8 mouse cellular contexts compared by ENCODE assay signal in the genomic region with DNA sequence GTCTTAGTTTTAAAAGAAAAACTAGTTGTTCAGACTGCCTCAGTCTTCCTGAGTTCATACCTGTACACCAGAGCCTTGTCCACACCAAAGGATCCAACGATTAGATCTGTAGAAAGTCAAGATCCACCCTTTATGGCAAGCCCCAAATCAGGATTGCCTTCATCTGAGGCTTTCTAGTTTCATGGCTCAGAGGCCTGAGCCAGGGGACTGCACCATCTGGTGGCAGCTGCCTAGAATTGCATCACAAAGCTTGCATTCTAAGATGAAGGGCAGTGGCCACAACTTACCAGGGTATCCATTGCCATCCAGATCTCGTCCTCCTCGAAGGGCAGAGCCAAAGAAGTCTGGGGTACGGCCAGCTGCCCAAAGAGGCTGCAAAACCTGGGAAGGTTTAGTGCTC. TPM values are rescaled to one million over a fixed set of nuclear protein-coding genes. Genes with fewer than 3 reads are reported as not detected.
DNase-seq lines count a peak whose midpoint lies in the region; ATAC-seq lines count a peak whose summit lies in the region.

No protein-coding gene starts in this region.

- intact Hi-C loops in gastrocnemius, postnatal 36 days (cut with DNase I), result no loop called here

- WGBS in forebrain, embryonic 13.5 days, result 42% methylated on average over 4 of the region's 4 CpGs

- H3K4me3 ChIP-seq in forebrain, embryonic 13.5 days, result no peak overlapping the region

- peak; percentile 48 for DNase-seq in gastrocnemius, adult 18-20 months (ENCODE audit: low spot score)
- no peak for DNase-seq in gastrocnemius, postnatal 36 days
- DNase-seq in 3134 (ENCODE audit: extremely low read depth, insufficient read length, low spot score), result peak; percentile 39
- peak; percentile 36 to 78 for DNase-seq in kidney, postnatal 36 days
- peak; percentile 75 for DNase-seq in naive thymus-derived CD4-positive, alpha-beta T cell, adult 2 months (ENCODE audit: low read depth)
- no peak for DNase-seq in frontal cortex, postnatal 14 days (ENCODE audit: low spot score in 2 of 2)

- H3K9me3 ChIP-seq in forebrain, embryonic 13.5 days (replicated peaks), result no peaks in the 10 kb centered on the region

- no peak overlapping the region for H3K27ac ChIP-seq in forebrain, embryonic 13.5 days

- H3K27me3 ChIP-seq in forebrain, embryonic 13.5 days, result no peaks in the 10 kb centered on the region

- peaks cover 23% of the 10 kb centered on the region for H3K36me3 ChIP-seq in forebrain, embryonic 13.5 days (ENCODE audit: poor library complexity, severe bottlenecking)

- H3K4me1 ChIP-seq in forebrain, embryonic 13.5 days, result no peaks in the 10 kb centered on the region

- no peak overlapping the region for H3K9ac ChIP-seq in forebrain, embryonic 13.5 days

- no peak overlapping the region for H3K4me2 ChIP-seq in forebrain, embryonic 13.5 days

- peak; percentile 68 for ATAC-seq in activated CD4-positive, CD25-positive, alpha-beta regulatory T cell, adult 4 months
- peak; percentile 56; the same call in 1 of the 2 replicates for ATAC-seq in forebrain, embryonic 13.5 days

RNA-seq across cellular contexts. Expression of gene Zfp385a, which starts 13.0 kb away (rescaled TPM):
- total RNA-seq in gastrocnemius, adult 18-20 months (2021), result 10 to 100 TPM in 1 of 2 experiments, 1 to 10 TPM in 1; 7.9 to 32.1 TPM
- total RNA-seq in gastrocnemius, postnatal 36 days (2021), result 10 to 100 TPM in 1 of 2 experiments, 1 to 10 TPM in 1; 8.7 to 12.7 TPM
- polyA plus RNA-seq in activated CD4-positive, CD25-positive, alpha-beta regulatory T cell, adult 4 months (2017; shearing (Covaris generic)), result not detected
- polyA plus RNA-seq in forebrain, embryonic 13.5 days (2015; fragmentation: Nextera tagmentation; extraction: Ambion mirVana), result 11.3 and 12.0 TPM in 2 replicates

RNA-seq across cellular contexts. Expression of gene Itga5, which starts 13.7 kb away (rescaled TPM):
- total RNA-seq in gastrocnemius, adult 18-20 months (2021), result 1 to 10 TPM; 6.5 to 9.1 TPM
- 1 to 10 TPM; 8.7 to 9.1 TPM for total RNA-seq in gastrocnemius, postnatal 36 days (2021)
- polyA plus RNA-seq in activated CD4-positive, CD25-positive, alpha-beta regulatory T cell, adult 4 months (2017; shearing (Covaris generic)), result 1 to 10 TPM; 1.3 to 2.2 TPM
- polyA plus RNA-seq in forebrain, embryonic 13.5 days (2015; fragmentation: Nextera tagmentation; extraction: Ambion mirVana), result 7.7 and 8.0 TPM in 2 replicates

RNA-seq across cellular contexts. Expression of gene Gpr84, which starts 42.4 kb away (rescaled TPM):
- not detected for total RNA-seq in gastrocnemius, adult 18-20 months (2021)
- total RNA-seq in gastrocnemius, postnatal 36 days (2021), result not detected
- polyA plus RNA-seq in activated CD4-positive, CD25-positive, alpha-beta regulatory T cell, adult 4 months (2017; shearing (Covaris generic)), result not detected
- polyA plus RNA-seq in forebrain, embryonic 13.5 days (2015; fragmentation: Nextera tagmentation; extraction: Ambion mirVana), result 0.30 and 0.41 TPM in 2 replicates

Comparison
In these comparisons a context has a peak if more than half of its experiments do, and no peak if none do; other contexts are left out.
1. DNase-seq: peak in gastrocnemius, adult 18-20 months (single experiment), 3134 (single experiment), kidney, postnatal 36 days (2 of 2) and naive thymus-derived CD4-positive, alpha-beta T cell, adult 2 months (single experiment); none in gastrocnemius, postnatal 36 days (0 of 2) and frontal cortex, postnatal 14 days (0 of 2).